Mouse (Mus musculus): ENCODE data around the gene Dspp. TPM values are rescaled to one million over a fixed set of nuclear protein-coding genes. Genes with fewer than 3 reads are reported as not detected.

The Dspp gene
- total and polyA plus RNA-seq, 2 experiments = not detected

DNA sequence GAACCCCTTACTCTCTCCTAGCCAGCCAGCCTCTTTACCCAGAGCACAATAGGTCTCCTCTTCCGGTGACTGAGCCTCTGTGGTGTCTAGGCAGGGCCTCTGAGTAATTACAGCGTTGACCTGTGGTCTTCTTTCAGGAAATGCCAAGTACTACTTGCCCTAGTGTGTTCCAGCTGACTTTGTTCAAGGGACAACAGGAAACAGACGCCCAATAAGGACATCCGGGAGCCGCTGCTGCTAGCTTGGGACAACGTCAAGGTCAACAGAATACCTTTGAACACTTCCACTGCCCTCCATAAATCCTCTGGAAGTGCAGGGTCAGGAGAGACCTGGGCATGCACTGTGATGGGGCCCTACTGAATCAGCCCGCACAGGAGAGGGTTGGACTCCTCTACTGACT lies 21.2 kb upstream of the Dspp start:
- no peaks in the 10 kb centered on the region for H3K36me3 ChIP-seq (ENCODE audit: control insufficient read depth, insufficient read depth, low read length)
- no peaks in the 10 kb centered on the region for H3K4me1 ChIP-seq (ENCODE audit: control insufficient read depth, insufficient read depth, low read length)
- no peaks in the 10 kb centered on the region for H3K27me3 ChIP-seq (ENCODE audit: control insufficient read depth, insufficient read depth, low read length)
- WGBS = 52% methylated on average over 7 of the region's 7 CpGs
- no peak for TF ChIP-seq CTCF (IDR thresholded peaks at IDR 0.05; ENCODE audit: low read depth, low read length)
- TF ChIP-seq POLR2A (IDR thresholded peaks at IDR 0.05; ENCODE audit: extremely low read depth, insufficient read depth, low read length) = no peak
- no peak overlapping the region for H3K9ac ChIP-seq (ENCODE audit: low read depth, low read length)
- no peak for DNase-seq (ENCODE audit: extremely low read depth, low read depth, low spot score)
- no peak overlapping the region for H3K27ac ChIP-seq (replicated peaks; ENCODE audit: insufficient read depth, low read depth, low read length)
- no peak overlapping the region for H3K4me3 ChIP-seq (ENCODE audit: insufficient read depth, low read depth, low read length)
- no peaks in the 10 kb centered on the region for H3K79me2 ChIP-seq (ENCODE audit: control insufficient read depth, insufficient read depth, low read length)

DNA sequence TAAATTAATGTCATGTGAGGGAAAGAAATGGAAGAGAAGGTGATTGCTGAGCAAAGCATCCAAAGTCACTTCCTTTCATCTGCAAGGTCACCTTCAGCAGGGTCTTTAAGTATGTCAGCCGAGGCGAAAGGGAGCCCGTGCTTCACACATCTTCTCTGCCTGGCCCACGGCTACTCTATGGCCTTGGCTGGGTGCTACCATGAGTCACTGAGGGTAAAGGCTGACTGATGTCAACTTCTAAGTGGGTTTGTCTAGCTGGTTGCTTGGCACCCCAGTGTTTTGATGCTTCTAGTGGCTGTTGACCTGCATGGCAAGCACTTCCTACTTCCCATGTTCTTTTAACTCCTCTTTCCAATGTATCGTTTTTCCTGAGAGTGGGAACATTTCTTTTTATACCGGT lies 20.3 kb upstream of the Dspp start:
- Histone ChIP-seq H3K79me2 (ENCODE audit: control insufficient read depth, insufficient read depth, low read length) (no peaks in the 10 kb centered on the region), H3K4me1 (ENCODE audit: control insufficient read depth, insufficient read depth, low read length) (no peaks in the 10 kb centered on the region), H3K27ac (replicated peaks; ENCODE audit: insufficient read depth, low read depth, low read length) (no peak overlapping the region), H3K9ac (ENCODE audit: low read depth, low read length) (no peak overlapping the region), H3K27me3 (ENCODE audit: control insufficient read depth, insufficient read depth, low read length) (no peaks in the 10 kb centered on the region), H3K36me3 (ENCODE audit: control insufficient read depth, insufficient read depth, low read length) (no peaks in the 10 kb centered on the region), H3K4me3 (ENCODE audit: insufficient read depth, low read depth, low read length) (no peak overlapping the region)
- DNase-seq (ENCODE audit: extremely low read depth, low read depth, low spot score) = no peak
- TF ChIP-seq CTCF (IDR thresholded peaks at IDR 0.05; ENCODE audit: low read depth, low read length) (no peak), POLR2A (IDR thresholded peaks at IDR 0.05; ENCODE audit: extremely low read depth, insufficient read depth, low read length) (no peak)
- 92% methylated on average over 6 of the region's 6 CpGs for WGBS

DNA sequence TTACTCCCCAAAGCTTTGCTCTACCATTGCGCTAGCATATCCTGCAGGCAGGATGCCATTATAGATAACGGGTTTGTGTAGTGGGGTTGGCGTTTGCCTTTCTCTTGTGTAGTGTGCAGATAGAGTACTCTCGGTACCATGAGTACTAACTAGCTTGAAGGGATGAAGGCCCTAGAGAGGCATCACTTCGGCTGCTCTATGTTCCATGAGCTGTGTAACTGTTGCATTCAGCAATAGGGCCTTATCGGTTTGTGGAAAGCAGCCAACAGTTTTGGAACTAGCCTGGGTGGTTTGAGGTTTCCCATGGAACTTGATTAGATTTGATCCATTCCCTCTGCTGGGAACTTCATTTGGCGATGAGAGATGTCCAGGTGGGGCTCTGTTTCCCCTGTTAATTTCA lies 12.8 kb upstream of the Dspp start:
- TF ChIP-seq POLR2A (IDR thresholded peaks at IDR 0.05; ENCODE audit: extremely low read depth, insufficient read depth, low read length) = no peak
- TF ChIP-seq CTCF (IDR thresholded peaks at IDR 0.05; ENCODE audit: low read depth, low read length) = no peak
- no peaks in the 10 kb centered on the region for H3K36me3 ChIP-seq (ENCODE audit: control insufficient read depth, insufficient read depth, low read length)
- H3K27ac ChIP-seq (replicated peaks; ENCODE audit: insufficient read depth, low read depth, low read length) = no peak overlapping the region
- WGBS = 82% methylated on average over 7 of the region's 7 CpGs
- no peak overlapping the region for H3K4me3 ChIP-seq (ENCODE audit: insufficient read depth, low read depth, low read length)
- H3K4me1 ChIP-seq (ENCODE audit: control insufficient read depth, insufficient read depth, low read length) = no peaks in the 10 kb centered on the region; the same call in 1 of the 2 replicates
- no peaks in the 10 kb centered on the region for H3K79me2 ChIP-seq (ENCODE audit: control insufficient read depth, insufficient read depth, low read length)
- H3K9ac ChIP-seq (ENCODE audit: low read depth, low read length) = no peak overlapping the region
- 0 out of 2 replicates have a peak, but pooled peaks cover 4% of the 10 kb centered on the region for H3K27me3 ChIP-seq (ENCODE audit: control insufficient read depth, insufficient read depth, low read length)
- no peak for DNase-seq (ENCODE audit: extremely low read depth, low read depth, low spot score)

DNA sequence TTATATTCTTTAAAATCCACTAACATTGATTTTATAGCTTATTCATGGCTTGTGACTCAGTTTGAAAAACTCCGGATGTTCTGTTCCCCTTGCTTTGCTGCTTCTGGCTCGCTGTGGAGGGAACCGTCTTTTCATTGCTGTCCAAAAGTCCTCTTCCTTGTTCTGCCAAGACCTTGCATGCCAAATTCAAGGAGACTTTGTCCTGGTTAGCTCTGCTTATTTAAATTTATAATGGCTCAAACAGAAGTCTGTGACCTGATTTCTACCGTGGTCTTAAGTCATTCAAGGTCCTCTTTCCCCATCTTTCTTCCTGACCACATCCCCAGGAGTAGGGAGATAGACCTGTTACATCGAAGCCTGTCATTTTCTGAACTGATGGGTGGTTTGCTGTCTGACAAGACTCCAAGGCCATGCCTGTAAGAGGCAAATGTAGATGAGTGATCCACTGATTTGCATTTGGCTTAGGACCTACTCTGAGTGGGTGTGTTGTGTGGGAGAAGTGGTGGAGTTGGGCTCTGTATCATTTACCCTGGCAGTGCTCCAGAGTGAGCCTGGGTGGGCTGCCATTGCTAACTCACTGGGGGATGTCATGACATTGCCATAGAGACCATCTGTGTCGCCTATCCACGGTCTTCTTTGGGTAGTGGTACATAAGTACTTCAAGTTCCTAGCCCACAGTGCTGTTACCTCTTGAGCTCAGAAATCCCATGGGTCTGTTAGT lies 12.0 kb upstream of the Dspp start:
- no peak overlapping the region for H3K27ac ChIP-seq (replicated peaks; ENCODE audit: insufficient read depth, low read depth, low read length)
- H3K9ac ChIP-seq (ENCODE audit: low read depth, low read length) = no peak overlapping the region
- WGBS = 75% methylated on average over 7 of the region's 7 CpGs
- peak; percentile 45 for DNase-seq (ENCODE audit: extremely low read depth, low read depth, low spot score)
- TF ChIP-seq CTCF (IDR thresholded peaks at IDR 0.05; ENCODE audit: low read depth, low read length) (no peak), POLR2A (IDR thresholded peaks at IDR 0.05; ENCODE audit: extremely low read depth, insufficient read depth, low read length) (no peak)
- no peaks in the 10 kb centered on the region for H3K36me3 ChIP-seq (ENCODE audit: control insufficient read depth, insufficient read depth, low read length)
- no peak overlapping the region for H3K4me3 ChIP-seq (ENCODE audit: insufficient read depth, low read depth, low read length)
- no peaks in the 10 kb centered on the region; the same call in 1 of the 2 replicates for H3K4me1 ChIP-seq (ENCODE audit: control insufficient read depth, insufficient read depth, low read length)
- 0 out of 2 replicates have a peak, but pooled peaks cover 4% of the 10 kb centered on the region for H3K27me3 ChIP-seq (ENCODE audit: control insufficient read depth, insufficient read depth, low read length)
- no peaks in the 10 kb centered on the region for H3K79me2 ChIP-seq (ENCODE audit: control insufficient read depth, insufficient read depth, low read length)

DNA sequence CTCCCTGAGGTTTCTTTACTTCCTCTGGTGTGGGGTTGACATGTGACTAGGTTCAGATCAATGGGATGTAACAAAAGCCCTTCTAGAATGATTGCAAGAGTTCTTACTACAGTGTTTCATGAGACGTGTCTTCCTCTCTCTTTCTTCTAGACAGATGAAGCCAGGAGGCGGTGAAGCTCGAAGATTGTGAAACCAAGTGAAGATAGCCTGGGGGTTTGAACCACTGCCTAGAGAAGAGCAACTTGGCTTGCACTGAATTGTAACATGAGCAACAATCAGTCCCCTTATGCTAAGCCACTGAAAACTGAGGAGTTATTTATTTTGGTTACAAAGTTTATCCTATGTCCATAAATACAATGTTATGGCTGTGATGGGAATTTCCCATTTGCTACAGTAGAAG lies 9.9 kb upstream of the Dspp start:
- no peak for DNase-seq (ENCODE audit: extremely low read depth, low read depth, low spot score)
- Histone ChIP-seq H3K79me2 (ENCODE audit: control insufficient read depth, insufficient read depth, low read length) (no peaks in the 10 kb centered on the region), H3K9ac (ENCODE audit: low read depth, low read length) (no peak overlapping the region), H3K4me3 (ENCODE audit: insufficient read depth, low read depth, low read length) (no peak overlapping the region), H3K36me3 (ENCODE audit: control insufficient read depth, insufficient read depth, low read length) (no peaks in the 10 kb centered on the region), H3K4me1 (ENCODE audit: control insufficient read depth, insufficient read depth, low read length) (no peaks in the 10 kb centered on the region; the same call in 1 of the 2 replicates), H3K27ac (replicated peaks; ENCODE audit: insufficient read depth, low read depth, low read length) (no peak overlapping the region), H3K27me3 (ENCODE audit: control insufficient read depth, insufficient read depth, low read length) (0 out of 2 replicates have a peak, but pooled peaks cover 4% of the 10 kb centered on the region)
- WGBS = 90% methylated on average over 3 of the region's 3 CpGs
- TF ChIP-seq CTCF (IDR thresholded peaks at IDR 0.05; ENCODE audit: low read depth, low read length) (no peak), POLR2A (IDR thresholded peaks at IDR 0.05; ENCODE audit: extremely low read depth, insufficient read depth, low read length) (no peak)

DNA sequence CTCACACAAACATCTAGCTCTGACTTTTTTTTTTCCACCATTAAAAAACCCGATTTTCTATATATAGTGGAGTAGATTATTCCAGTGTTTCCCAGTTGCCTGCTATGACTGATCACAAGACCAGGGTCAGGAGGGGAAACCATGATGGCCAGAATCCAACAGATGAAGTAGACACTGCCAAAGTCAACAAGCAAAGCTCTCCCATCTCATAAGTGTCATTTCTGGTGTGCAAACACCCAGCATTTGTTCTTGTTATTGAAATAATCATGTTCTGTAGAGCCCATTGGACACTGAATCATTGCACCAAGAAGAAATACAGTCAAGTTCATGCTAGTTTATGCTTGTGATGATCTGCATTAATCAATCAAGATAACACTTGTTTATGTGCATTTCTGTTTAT lies 9.1 kb upstream of the Dspp start:
- H3K4me1 ChIP-seq (ENCODE audit: control insufficient read depth, insufficient read depth, low read length) = no peaks in the 10 kb centered on the region; the same call in 1 of the 2 replicates
- DNase-seq (ENCODE audit: extremely low read depth, low read depth, low spot score) = peak; percentile 69
- no peak overlapping the region for H3K4me3 ChIP-seq (ENCODE audit: insufficient read depth, low read depth, low read length)
- no peaks in the 10 kb centered on the region for H3K79me2 ChIP-seq (ENCODE audit: control insufficient read depth, insufficient read depth, low read length)
- H3K36me3 ChIP-seq (ENCODE audit: control insufficient read depth, insufficient read depth, low read length) = no peaks in the 10 kb centered on the region
- TF ChIP-seq CTCF (IDR thresholded peaks at IDR 0.05; ENCODE audit: low read depth, low read length) (no peak), POLR2A (IDR thresholded peaks at IDR 0.05; ENCODE audit: extremely low read depth, insufficient read depth, low read length) (no peak)
- H3K27me3 ChIP-seq (ENCODE audit: control insufficient read depth, insufficient read depth, low read length) = 0 out of 2 replicates have a peak, but pooled peaks cover 4% of the 10 kb centered on the region
- H3K9ac ChIP-seq (ENCODE audit: low read depth, low read length) = no peak overlapping the region
- no peak overlapping the region for H3K27ac ChIP-seq (replicated peaks; ENCODE audit: insufficient read depth, low read depth, low read length)
- WGBS = 63% methylated on average over 1 of the region's 1 CpGs
